Mouse (Mus musculus) midbrain, embryonic 12.5 days (tissue): Measurements from ENCODE around the gene Fancc. TPM values are rescaled to one million over a fixed set of nuclear protein-coding genes. Genes with fewer than 3 reads are reported as not detected.

ENCODE experiments used
- ATAC-seq: fragments of 200-750 bp; cut with Nextera tagmentation; 2 replicates; pipeline ENCODE4 v1.8.0; 2017; ENCODE audit warnings: low read depth, moderate TSS enrichment, moderate library complexity; ENCODE audit not compliant: low FRiP score
- H3K27ac ChIP-seq: fragments of 300-500 bp; sonication (generic); replicated peaks from 2 replicates; pipeline ENCODE4 v1.5.1; 2016; ENCODE audit warnings: mild to moderate bottlenecking
- H3K27me3 ChIP-seq: fragments of 300-500 bp; sonication (generic); 2 replicates; pipeline ENCODE4 v1.6.1; 2016; ENCODE audit warnings: mild to moderate bottlenecking
- H3K36me3 ChIP-seq: fragments of 300-500 bp; sonication (generic); 2 replicates; pipeline ENCODE4 v1.6.1; 2016
- H3K4me1 ChIP-seq: fragments of 300-500 bp; sonication (generic); 2 replicates; pipeline ENCODE4 v1.6.1; 2016
- H3K4me2 ChIP-seq: fragments of 300-500 bp; sonication (generic); replicated peaks from 2 replicates; pipeline ENCODE4 v1.6.1; 2016; ENCODE audit warnings: mild to moderate bottlenecking, moderate library complexity
- H3K4me3 ChIP-seq: fragments of 300-500 bp; sonication (generic); 2 replicates; pipeline ENCODE4 v1.5.1; 2016; ENCODE audit warnings: mild to moderate bottlenecking
- H3K9ac ChIP-seq: fragments of 300-500 bp; sonication (generic); replicated peaks from 2 replicates; pipeline ENCODE4 v1.6.1; 2016; ENCODE audit warnings: mild to moderate bottlenecking, moderate library complexity
- H3K9me3 ChIP-seq: fragments of 300-500 bp; sonication (generic); 2 replicates; pipeline ENCODE4 v1.6.1; 2016; ENCODE audit warnings: mild to moderate bottlenecking
- WGBS: fragments of 180-500 bp; shearing (Covaris S2); methylation state at CpG from one replicate; pipeline ENCODE4 v1.1.7; 2016; 5-methylcytosine and 5-hydroxymethylcytosine counted together
- polyA plus RNA-seq: library from polyadenylated mRNA; unstranded; fragments of >200 nt; fragmentation: Nextera tagmentation; extraction: Ambion mirVana; gene quantifications from 2 replicates; pipeline ENCODE4 v1.2.1, GENCODE M21; 2016

The Fancc gene
- polyA plus RNA-seq, 1 experiment from 2014 or later: 24.8 TPM

GRCm38 (mm10) chr13:63411310-63412022 is 85.6 kb downstream of the Fancc start:
- no peak overlapping the region for H3K9ac ChIP-seq
- no peak for ATAC-seq
- H3K36me3 ChIP-seq: no peaks in the 10 kb centered on the region
- 74% methylated on average over 4 of the region's 4 CpGs for WGBS
- H3K27ac ChIP-seq: no peak overlapping the region
- no peak overlapping the region for H3K4me3 ChIP-seq
- no peaks in the 10 kb centered on the region for H3K4me1 ChIP-seq
- no peaks in the 10 kb centered on the region for H3K9me3 ChIP-seq
- no peak overlapping the region for H3K4me2 ChIP-seq
- H3K27me3 ChIP-seq: no peaks in the 10 kb centered on the region

GRCm38 (mm10) chr13:63410578-63411298 is 86.3 kb downstream of the Fancc start:
- no peaks in the 10 kb centered on the region for H3K4me1 ChIP-seq
- no peak overlapping the region for H3K4me3 ChIP-seq
- no peaks in the 10 kb centered on the region for H3K9me3 ChIP-seq
- H3K36me3 ChIP-seq: no peaks in the 10 kb centered on the region
- 84% methylated on average over 9 of the region's 9 CpGs for WGBS
- no peaks in the 10 kb centered on the region for H3K27me3 ChIP-seq
- ATAC-seq: no peak
- H3K27ac ChIP-seq: no peak overlapping the region
- no peak overlapping the region for H3K9ac ChIP-seq
- H3K4me2 ChIP-seq: no peak overlapping the region

- H3K9me3 ChIP-seq: no peaks in the 10 kb centered on the region
- WGBS: 88% methylated on average over 4 of the region's 4 CpGs
- no peaks in the 10 kb centered on the region for H3K4me1 ChIP-seq
- no peak overlapping the region for H3K4me2 ChIP-seq
- H3K9ac ChIP-seq: no peak overlapping the region
- no peak overlapping the region for H3K27ac ChIP-seq
- no peak for ATAC-seq
- no peaks in the 10 kb centered on the region for H3K36me3 ChIP-seq
- no peak overlapping the region for H3K4me3 ChIP-seq
- no peaks in the 10 kb centered on the region for H3K27me3 ChIP-seq
These were observed 91.9 kb downstream of the Fancc start for GRCm38 (mm10) chr13:63405151-63405550.

GRCm38 (mm10) chr13:63404657-63405056 is 92.4 kb downstream of the Fancc start:
- no peaks in the 10 kb centered on the region for H3K27me3 ChIP-seq
- H3K4me2 ChIP-seq: no peak overlapping the region
- H3K9me3 ChIP-seq: no peaks in the 10 kb centered on the region
- no peak overlapping the region for H3K4me3 ChIP-seq
- no peak overlapping the region for H3K27ac ChIP-seq
- 0 out of 2 replicates have a peak, but pooled peaks cover 2% of the 10 kb centered on the region for H3K36me3 ChIP-seq
- 90% methylated on average over 2 of the region's 2 CpGs for WGBS
- no peak for ATAC-seq
- no peak overlapping the region for H3K9ac ChIP-seq
- H3K4me1 ChIP-seq: no peaks in the 10 kb centered on the region

- 79% methylated on average over 2 of the region's 2 CpGs for WGBS
- Histone ChIP-seq H3K4me1 (no peaks in the 10 kb centered on the region), H3K4me2 (no peak overlapping the region), H3K4me3 (no peak overlapping the region), H3K36me3 (0 out of 2 replicates have a peak, but pooled peaks cover 2% of the 10 kb centered on the region), H3K27ac (no peak overlapping the region), H3K27me3 (no peaks in the 10 kb centered on the region), H3K9ac (no peak overlapping the region), H3K9me3 (no peaks in the 10 kb centered on the region)
- no peak for ATAC-seq
These were observed 94.3 kb downstream of the Fancc start for GRCm38 (mm10) chr13:63402823-63403222.

GRCm38 (mm10) chr13:63400069-63400468 is 97.0 kb downstream of the Fancc start:
- Histone ChIP-seq H3K9me3 (no peaks in the 10 kb centered on the region), H3K27ac (no peak overlapping the region), H3K36me3 (0 out of 2 replicates have a peak, but pooled peaks cover 2% of the 10 kb centered on the region), H3K4me3 (no peak overlapping the region), H3K9ac (no peak overlapping the region), H3K4me1 (no peaks in the 10 kb centered on the region), H3K4me2 (no peak overlapping the region), H3K27me3 (no peaks in the 10 kb centered on the region)
- WGBS: 93% methylated on average over 6 of the region's 6 CpGs
- no peak for ATAC-seq

GRCm38 (mm10) chr13:63397420-63397819 is 99.7 kb downstream of the Fancc start:
- Histone ChIP-seq H3K9me3 (no peaks in the 10 kb centered on the region), H3K9ac (no peak overlapping the region), H3K4me1 (no peaks in the 10 kb centered on the region), H3K27me3 (no peaks in the 10 kb centered on the region), H3K36me3 (0 out of 2 replicates have a peak, but pooled peaks cover 2% of the 10 kb centered on the region), H3K27ac (no peak overlapping the region), H3K4me2 (no peak overlapping the region), H3K4me3 (no peak overlapping the region)
- ATAC-seq: no peak
- WGBS: 94% methylated on average over 1 of the region's 1 CpGs

- WGBS: 86% methylated on average over 7 of the region's 7 CpGs
- H3K9me3 ChIP-seq: no peaks in the 10 kb centered on the region
- ATAC-seq: no peak
- H3K4me3 ChIP-seq: no peak overlapping the region
- H3K27me3 ChIP-seq: no peaks in the 10 kb centered on the region
- no peaks in the 10 kb centered on the region for H3K4me1 ChIP-seq
- H3K27ac ChIP-seq: no peak overlapping the region
- no peak overlapping the region for H3K4me2 ChIP-seq
- no peaks in the 10 kb centered on the region for H3K36me3 ChIP-seq
- no peak overlapping the region for H3K9ac ChIP-seq
These were observed 102.6 kb downstream of the Fancc start for GRCm38 (mm10) chr13:63394304-63395063.

GRCm38 (mm10) chr13:63385234-63385633 is 111.8 kb downstream of the Fancc start:
- ATAC-seq: no peak
- no peaks in the 10 kb centered on the region for H3K4me1 ChIP-seq
- no peak overlapping the region for H3K4me3 ChIP-seq
- 90% methylated on average over 2 of the region's 2 CpGs for WGBS
- no peaks in the 10 kb centered on the region for H3K9me3 ChIP-seq
- H3K27me3 ChIP-seq: no peaks in the 10 kb centered on the region
- H3K27ac ChIP-seq: no peak overlapping the region
- no peak overlapping the region for H3K9ac ChIP-seq
- H3K4me2 ChIP-seq: no peak overlapping the region
- H3K36me3 ChIP-seq: no peaks in the 10 kb centered on the region

GRCm38 (mm10) chr13:63384775-63385174 is 112.3 kb downstream of the Fancc start:
- no peaks in the 10 kb centered on the region for H3K4me1 ChIP-seq
- no peak overlapping the region for H3K4me3 ChIP-seq
- H3K4me2 ChIP-seq: no peak overlapping the region
- H3K36me3 ChIP-seq: no peaks in the 10 kb centered on the region
- H3K9me3 ChIP-seq: no peaks in the 10 kb centered on the region
- ATAC-seq: no peak
- 96% methylated on average over 3 of the region's 3 CpGs for WGBS
- no peaks in the 10 kb centered on the region for H3K27me3 ChIP-seq
- H3K27ac ChIP-seq: no peak overlapping the region
- H3K9ac ChIP-seq: no peak overlapping the region

GRCm38 (mm10) chr13:63382206-63382605 is 114.9 kb downstream of the Fancc start:
- Histone ChIP-seq H3K36me3 (no peaks in the 10 kb centered on the region), H3K4me2 (no peak overlapping the region), H3K9ac (no peak overlapping the region), H3K27ac (no peak overlapping the region), H3K9me3 (no peaks in the 10 kb centered on the region), H3K4me1 (no peaks in the 10 kb centered on the region), H3K27me3 (no peaks in the 10 kb centered on the region), H3K4me3 (no peak overlapping the region)
- no peak for ATAC-seq
- 80% methylated on average over 2 of the region's 2 CpGs for WGBS
